Mouse (Mus musculus) CD4-positive, CD25-positive, alpha-beta regulatory T cell (primary cell): ENCODE results near the gene Olfr722. TPM values are rescaled to one million over a fixed set of nuclear protein-coding genes. Genes with fewer than 3 reads are reported as not detected.

Experiments
- polyA plus RNA-seq: library from polyadenylated mRNA; unstranded; fragments of 100-300 nt; shearing (Covaris generic); gene quantifications from one replicate; pipeline ENCODE4 v1.2.1, GENCODE M21; 2017

Olfr722 gene
- not detected for polyA plus RNA-seq

DNA sequence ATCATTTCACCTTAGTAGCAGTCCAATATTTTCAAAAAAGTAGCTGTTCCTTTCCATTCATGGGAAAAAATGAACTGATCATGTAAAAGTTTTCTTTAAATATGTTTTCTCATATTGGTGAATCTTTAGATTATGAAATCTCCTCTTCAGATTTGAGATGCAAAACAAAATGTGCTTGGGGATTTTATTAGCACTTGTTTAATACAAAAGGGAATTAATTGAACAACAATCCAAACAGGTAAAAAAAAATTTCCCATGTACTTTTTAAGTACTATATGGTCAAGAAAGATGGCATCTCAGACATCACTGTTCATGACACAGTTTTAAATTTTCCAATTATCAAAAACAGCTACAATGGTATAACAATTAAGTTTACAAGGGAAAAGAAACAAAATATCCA lies at the start of gene Olfr722:
Gene Olfr722 (minus strand): TSS at position 101 of the 400 bp plus-strand sequence.

GRCm38 (mm10) chr14:49931687-49932086 lies 29.9 kb upstream of the Olfr722 start, which contains the start of gene Olfr723:
Olfr723 (minus strand) TSS chr14:49931787.

Other genes with a start within 250 kb of the Olfr722 start
- gene Armh4, start 118.6 kb downstream of the Olfr722 start, polyA plus RNA-seq, result not detected
- gene Olfr723, start 29.8 kb upstream of the Olfr722 start, polyA plus RNA-seq, result not detected
- gene Olfr724, start 61.3 kb upstream of the Olfr722 start, polyA plus RNA-seq, result not detected
- gene Olfr725, start 138.4 kb upstream of the Olfr722 start, polyA plus RNA-seq, result not detected
- not detected for gene Olfr726, start 189.0 kb upstream of the Olfr722 start, polyA plus RNA-seq
- gene Olfr727, start 221.2 kb upstream of the Olfr722 start, polyA plus RNA-seq, result not detected
- gene Olfr728, start 240.7 kb upstream of the Olfr722 start, polyA plus RNA-seq, result 0.04 TPM